Mouse (Mus musculus) liver, embryonic 11.5 days (tissue): ENCODE measurements around the gene Cfap206. TPM values are rescaled to one million over a fixed set of nuclear protein-coding genes. Genes with fewer than 3 reads are reported as not detected.
A peak's percentile ranks its signal among the peaks of the same experiment; 100 is the strongest.

Source experiments
- ATAC-seq: fragments of 200-750 bp; cut with Nextera tagmentation; replicated peaks from 2 replicates; pipeline ENCODE4 v1.8.0; 2017; ENCODE audit warnings: moderate number of reproducible peaks, mild to moderate bottlenecking, moderate TSS enrichment, moderate library complexity; ENCODE audit not compliant: low FRiP score
- DNase-seq: peaks from one replicate; pipeline ENCODE4 v3.0.0-alpha.2; 2017; ENCODE audit warnings: low spot score
- H3K27ac ChIP-seq: fragments of 300-500 bp; sonication (generic); 2 replicates; pipeline ENCODE4 v1.5.1; 2014; ENCODE audit warnings: mild to moderate bottlenecking, low read depth, low read length, control low read depth
- H3K27me3 ChIP-seq: fragments of 300-500 bp; sonication (generic); replicated peaks from 2 replicates; pipeline ENCODE4 v1.6.1; 2014; ENCODE audit warnings: low read length, mixed read lengths; ENCODE audit not compliant: control insufficient read depth, insufficient read depth
- H3K36me3 ChIP-seq: fragments of 300-500 bp; sonication (generic); 2 replicates; pipeline ENCODE4 v1.6.1; 2014; ENCODE audit warnings: mild to moderate bottlenecking, low read length, moderate library complexity, mixed read lengths; ENCODE audit not compliant: control insufficient read depth, insufficient read depth
- H3K4me1 ChIP-seq: fragments of 300-500 bp; sonication (generic); replicated peaks from 2 replicates; pipeline ENCODE4 v1.6.1; 2014; ENCODE audit warnings: low read length, mixed read lengths; ENCODE audit not compliant: control insufficient read depth, insufficient read depth
- H3K4me2 ChIP-seq: fragments of 300-500 bp; sonication (generic); 2 replicates; pipeline ENCODE4 v1.6.1; 2014; ENCODE audit warnings: mild to moderate bottlenecking, control low read depth, moderate library complexity
- H3K4me3 ChIP-seq: fragments of 300-500 bp; sonication (generic); 2 replicates; pipeline ENCODE4 v1.5.1; 2014; ENCODE audit warnings: low read depth, low read length, control low read depth
- H3K9ac ChIP-seq: fragments of 300-500 bp; sonication (generic); 2 replicates; pipeline ENCODE4 v1.6.1; 2014; ENCODE audit warnings: low read depth, low read length, control low read depth
- H3K9me3 ChIP-seq: fragments of 300-500 bp; sonication (generic); 2 replicates; pipeline ENCODE4 v1.6.1; 2016; ENCODE audit warnings: low read length, inconsistent platforms, mixed read lengths; ENCODE audit not compliant: control insufficient read depth
- WGBS: fragments of 180-500 bp; shearing (Covaris S2); extraction: QIAGEN DNeasy Blood & Tissue Kit; methylation state at CpG from one replicate; pipeline ENCODE4 v1.1.7; 2014; 5-methylcytosine and 5-hydroxymethylcytosine counted together
- polyA plus RNA-seq: library from polyadenylated mRNA; unstranded; fragments of >200 nt; fragmentation: Nextera tagmentation; extraction: Ambion mirVana; gene quantifications from 2 replicates; pipeline ENCODE4 v1.2.1, GENCODE M21; 2014

The Cfap206 gene
- polyA plus RNA-seq, 1 experiment from 2014 or later = not detected

GRCm38 (mm10) chr4:34701528-34701927 is 28.5 kb downstream of the Cfap206 start:
- H3K27ac ChIP-seq = no peak overlapping the region
- no peak overlapping the region for H3K4me3 ChIP-seq
- H3K4me2 ChIP-seq = no peak overlapping the region
- no peaks in the 10 kb centered on the region for H3K4me1 ChIP-seq
- no peak overlapping the region for H3K9ac ChIP-seq
- ATAC-seq (peak; percentile 65; the same call in 1 of the 2 replicates), DNase-seq (no peak)
- no peaks in the 10 kb centered on the region for H3K27me3 ChIP-seq
- WGBS = 57% methylated on average over 5 of the region's 5 CpGs
- H3K9me3 ChIP-seq = no peaks in the 10 kb centered on the region
- H3K36me3 ChIP-seq = no peaks in the 10 kb centered on the region

GRCm38 (mm10) chr4:34688021-34688420 is 42.0 kb downstream of the Cfap206 start:
- no peak overlapping the region for H3K27ac ChIP-seq
- peaks cover 14% of the 10 kb centered on the region for H3K4me1 ChIP-seq
- peak overlapping the region; percentile 61; the same call in 1 of the 2 replicates for H3K4me2 ChIP-seq
- no peak overlapping the region for H3K9ac ChIP-seq
- DNase-seq (no peak), ATAC-seq (no peak)
- H3K27me3 ChIP-seq = no peaks in the 10 kb centered on the region
- no peaks in the 10 kb centered on the region for H3K36me3 ChIP-seq
- 58% methylated on average over 3 of the region's 3 CpGs for WGBS
- no peaks in the 10 kb centered on the region for H3K9me3 ChIP-seq
- peak overlapping the region; percentile 84; the same call in 1 of the 2 replicates for H3K4me3 ChIP-seq

- Histone ChIP-seq H3K27ac (peak within 1 kb of the TSS; percentile 91), H3K4me3 (peak within 1 kb of the TSS; percentile 84), H3K9me3 (no peaks in the 10 kb centered on the region), H3K9ac (peak within 1 kb of the TSS; percentile 85), H3K36me3 (no peaks in the 10 kb centered on the region; the same call in 1 of the 2 replicates), H3K4me1 (peaks cover 14% of the 10 kb centered on the region), H3K27me3 (no peaks in the 10 kb centered on the region), H3K4me2 (peak within 1 kb of the TSS; percentile 61)
- DNase-seq = peak; percentile 89
- 1% methylated on average over 62 of the region's 65 CpGs for WGBS
- ATAC-seq = peak; percentile 94
Observed at GRCm38 (mm10) chr4:34686874-34687567, 43.0 kb downstream of the Cfap206 start, which contains the start of gene Slc35a1. Gene Slc35a1, minus strand, starts transcription at chr4:34687438.

- Histone ChIP-seq H3K4me1 (peaks cover 6% of the 10 kb centered on the region), H3K9me3 (no peaks in the 10 kb centered on the region), H3K4me2 (no peak overlapping the region), H3K27ac (no peak overlapping the region), H3K36me3 (peaks cover 6% of the 10 kb centered on the region), H3K9ac (no peak overlapping the region), H3K4me3 (no peak overlapping the region), H3K27me3 (no peaks in the 10 kb centered on the region)
- ATAC-seq (no peak), DNase-seq (no peak)
- WGBS = 85% methylated on average over 5 of the region's 5 CpGs
Observed at GRCm38 (mm10) chr4:34680530-34680929, 49.5 kb downstream of the Cfap206 start.

GRCm38 (mm10) chr4:34673721-34674120 is 56.3 kb downstream of the Cfap206 start:
- Histone ChIP-seq H3K4me2 (no peak overlapping the region), H3K4me3 (no peak overlapping the region), H3K36me3 (peaks cover 17% of the 10 kb centered on the region; the same call in 1 of the 2 replicates), H3K27ac (no peak overlapping the region), H3K9ac (no peak overlapping the region), H3K9me3 (no peaks in the 10 kb centered on the region), H3K27me3 (no peaks in the 10 kb centered on the region), H3K4me1 (no peaks in the 10 kb centered on the region)
- DNase-seq = no peak
- 89% methylated on average over 5 of the region's 5 CpGs for WGBS
- ATAC-seq = no peak

GRCm38 (mm10) chr4:34667923-34668322 is 62.1 kb downstream of the Cfap206 start:
- no peaks in the 10 kb centered on the region for H3K9me3 ChIP-seq
- H3K4me3 ChIP-seq = no peak overlapping the region
- H3K4me1 ChIP-seq = no peaks in the 10 kb centered on the region
- H3K36me3 ChIP-seq = peaks cover 23% of the 10 kb centered on the region
- no peak overlapping the region for H3K27ac ChIP-seq
- no peak overlapping the region for H3K9ac ChIP-seq
- no peaks in the 10 kb centered on the region for H3K27me3 ChIP-seq
- 65% methylated on average over 5 of the region's 5 CpGs for WGBS
- no peak overlapping the region for H3K4me2 ChIP-seq
- DNase-seq = no peak
- no peak; the same call in 1 of the 2 replicates for ATAC-seq

- Histone ChIP-seq H3K4me2 (no peak overlapping the region), H3K4me1 (no peaks in the 10 kb centered on the region), H3K36me3 (peaks cover 39% of the 10 kb centered on the region), H3K9me3 (no peaks in the 10 kb centered on the region), H3K27ac (no peak overlapping the region), H3K27me3 (no peaks in the 10 kb centered on the region), H3K4me3 (no peak overlapping the region), H3K9ac (no peak overlapping the region)
- no peak for DNase-seq
- ATAC-seq = no peak
- 89% methylated on average over 6 of the region's 6 CpGs for WGBS
Observed at GRCm38 (mm10) chr4:34661927-34662326, 68.1 kb downstream of the Cfap206 start.

GRCm38 (mm10) chr4:34661514-34661913 is 68.5 kb downstream of the Cfap206 start:
- H3K36me3 ChIP-seq = peaks cover 41% of the 10 kb centered on the region
- DNase-seq (no peak), ATAC-seq (no peak)
- H3K4me2 ChIP-seq = no peak overlapping the region
- no peak overlapping the region for H3K27ac ChIP-seq
- 90% methylated on average over 2 of the region's 2 CpGs for WGBS
- H3K9ac ChIP-seq = no peak overlapping the region
- H3K9me3 ChIP-seq = no peaks in the 10 kb centered on the region
- no peak overlapping the region for H3K4me3 ChIP-seq
- H3K4me1 ChIP-seq = no peaks in the 10 kb centered on the region
- H3K27me3 ChIP-seq = no peaks in the 10 kb centered on the region

- H3K4me3 ChIP-seq = no peak overlapping the region
- H3K27ac ChIP-seq = no peak overlapping the region
- ATAC-seq = no peak
- peaks cover 41% of the 10 kb centered on the region for H3K36me3 ChIP-seq
- no peak overlapping the region for H3K4me2 ChIP-seq
- no peaks in the 10 kb centered on the region for H3K27me3 ChIP-seq
- no peaks in the 10 kb centered on the region for H3K9me3 ChIP-seq
- WGBS = 78% methylated on average over 2 of the region's 2 CpGs
- H3K9ac ChIP-seq = no peak overlapping the region
- no peaks in the 10 kb centered on the region for H3K4me1 ChIP-seq
- DNase-seq = no peak
Observed at GRCm38 (mm10) chr4:34659012-34659411, 71.0 kb downstream of the Cfap206 start.
